20 mouse cellular contexts compared by ENCODE assay signal in the genomic region with DNA sequence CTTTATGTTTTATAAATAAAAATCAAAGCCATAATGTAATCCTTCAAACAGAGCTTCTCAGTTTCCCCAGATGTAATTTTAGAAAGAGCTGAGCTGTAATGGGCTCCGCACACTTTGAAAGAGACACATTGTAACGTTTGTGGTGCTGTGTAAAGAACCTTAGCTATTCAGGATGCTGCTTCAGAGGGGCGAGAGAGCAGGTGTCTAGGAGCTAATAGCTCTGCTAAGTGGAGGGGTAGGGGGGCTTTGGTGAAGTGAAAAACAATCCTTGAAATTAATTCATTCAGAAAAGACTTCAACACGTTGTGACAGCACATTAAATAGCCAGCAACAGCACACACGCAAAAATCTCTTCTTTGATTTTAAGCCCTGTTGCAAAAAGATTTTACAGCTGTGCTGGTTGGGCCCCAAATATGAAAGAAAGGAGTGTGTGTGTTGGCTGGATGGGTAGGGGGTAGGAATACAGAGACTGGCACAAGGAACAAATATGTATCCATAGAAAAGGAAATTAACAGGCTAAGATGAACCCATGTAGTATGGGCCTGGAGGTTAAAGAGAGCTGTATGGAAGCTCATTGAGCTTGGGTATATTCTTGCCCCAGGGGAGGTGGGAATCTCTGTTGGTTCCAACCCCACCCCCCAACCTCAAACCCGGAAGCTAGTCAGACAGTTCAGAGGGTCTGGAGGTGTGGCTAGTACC.
A peak's percentile ranks its signal among the peaks of the same experiment; 100 is the strongest.
DNase-seq lines count a peak whose midpoint lies in the region; ATAC-seq lines count a peak whose summit lies in the region.
"Had no signal": no experiment of that assay in that cellular context is flagged by ENCODE, and none has a peak within 500 bp of the region (broad histone marks: within the 10 kb centered on the region; RNA-seq: fewer than 3 reads in every experiment).

No protein-coding gene starts in this region.

- WGBS in forebrain, embryonic 11.5 days = 37% methylated on average over 6 of the region's 6 CpGs
- 66% methylated on average over 6 of the region's 6 CpGs for WGBS in forebrain, embryonic 10.5 days
- 21% methylated on average over 6 of the region's 6 CpGs for WGBS in forebrain, embryonic 12.5 days
- 50% methylated on average over 6 of the region's 6 CpGs for WGBS in hindbrain, embryonic 13.5 days
- 26% methylated on average over 6 of the region's 6 CpGs for WGBS in midbrain, embryonic 14.5 days

- ATAC-seq in forebrain, embryonic 11.5 days (replicated peaks; ENCODE audit: low FRiP score) = peak; percentile 53; the same call in 1 of the 2 replicates
- peak; percentile 78 for ATAC-seq in forebrain, embryonic 12.5 days (ENCODE audit: low FRiP score)
- peak; percentile 74 for ATAC-seq in hindbrain, embryonic 13.5 days (ENCODE audit: low FRiP score)
- ATAC-seq in midbrain, embryonic 14.5 days (ENCODE audit: low FRiP score, low TSS enrichment) = peak; percentile 44; the same call in 1 of the 2 replicates
- ATAC-seq: CD4-positive, CD25-positive, alpha-beta regulatory T cell, adult 4 months; Patski had no signal

- no peaks in the 10 kb centered on the region for H3K36me3 ChIP-seq in forebrain, embryonic 11.5 days (ENCODE audit: control insufficient read depth, insufficient read depth, low read length)
- H3K36me3 ChIP-seq in forebrain, embryonic 10.5 days (replicated peaks) = no peaks in the 10 kb centered on the region
- H3K36me3 ChIP-seq in forebrain, embryonic 12.5 days (replicated peaks) = no peaks in the 10 kb centered on the region
- no peaks in the 10 kb centered on the region for H3K36me3 ChIP-seq in hindbrain, embryonic 13.5 days
- H3K36me3 ChIP-seq in midbrain, embryonic 14.5 days (ENCODE audit: control insufficient read depth, insufficient read depth, low read length) = no peaks in the 10 kb centered on the region
- H3K36me3 ChIP-seq: embryonic facial prominence, embryonic 13.5 days; heart, embryonic 12.5 days; limb, embryonic 13.5 days; liver, embryonic 13.5 days; lung, embryonic 15.5 days had no signal

- no peak overlapping the region for H3K4me3 ChIP-seq in forebrain, embryonic 11.5 days (ENCODE audit: low read depth, low read length)
- no peak overlapping the region for H3K4me3 ChIP-seq in forebrain, embryonic 10.5 days
- no peak overlapping the region for H3K4me3 ChIP-seq in forebrain, embryonic 12.5 days (replicated peaks)
- H3K4me3 ChIP-seq in hindbrain, embryonic 13.5 days = no peak overlapping the region
- no peak overlapping the region for H3K4me3 ChIP-seq in midbrain, embryonic 14.5 days (replicated peaks; ENCODE audit: low read depth, low read length)
- H3K4me3 ChIP-seq: embryonic facial prominence, embryonic 13.5 days; heart, embryonic 12.5 days; limb, embryonic 13.5 days; liver, embryonic 13.5 days; lung, embryonic 15.5 days had no signal

- no peaks in the 10 kb centered on the region for H3K27me3 ChIP-seq in forebrain, embryonic 11.5 days (ENCODE audit: control insufficient read depth, insufficient read depth, low read length)
- no peaks in the 10 kb centered on the region for H3K27me3 ChIP-seq in forebrain, embryonic 10.5 days (ENCODE audit: poor library complexity, severe bottlenecking)
- H3K27me3 ChIP-seq in forebrain, embryonic 12.5 days = no peaks in the 10 kb centered on the region
- H3K27me3 ChIP-seq in hindbrain, embryonic 13.5 days = no peaks in the 10 kb centered on the region
- H3K27me3 ChIP-seq in midbrain, embryonic 14.5 days (ENCODE audit: control insufficient read depth, insufficient read depth, low read length) = no peaks in the 10 kb centered on the region
- H3K27me3 ChIP-seq: embryonic facial prominence, embryonic 13.5 days; heart, embryonic 12.5 days; limb, embryonic 13.5 days; liver, embryonic 13.5 days; lung, embryonic 15.5 days; Patski had no signal

- no peak overlapping the region for H3K4me2 ChIP-seq in forebrain, embryonic 11.5 days (ENCODE audit: low read depth, low read length, severe bottlenecking)
- no peak overlapping the region for H3K4me2 ChIP-seq in forebrain, embryonic 12.5 days
- H3K4me2 ChIP-seq in hindbrain, embryonic 13.5 days = no peak overlapping the region
- peak overlapping the region; percentile 0; the same call in 1 of the 2 replicates for H3K4me2 ChIP-seq in midbrain, embryonic 14.5 days (ENCODE audit: low read length)
- H3K4me2 ChIP-seq: embryonic facial prominence, embryonic 13.5 days; heart, embryonic 12.5 days; limb, embryonic 13.5 days; liver, embryonic 13.5 days; lung, embryonic 15.5 days had no signal

- H3K9me3 ChIP-seq in forebrain, embryonic 11.5 days (ENCODE audit: control insufficient read depth, low read length) = no peaks in the 10 kb centered on the region
- H3K9me3 ChIP-seq in forebrain, embryonic 10.5 days = no peaks in the 10 kb centered on the region
- H3K9me3 ChIP-seq in forebrain, embryonic 12.5 days = no peaks in the 10 kb centered on the region
- H3K9me3 ChIP-seq in hindbrain, embryonic 13.5 days = no peaks in the 10 kb centered on the region
- no peaks in the 10 kb centered on the region for H3K9me3 ChIP-seq in midbrain, embryonic 14.5 days (ENCODE audit: control insufficient read depth, low read length)
- H3K9me3 ChIP-seq: embryonic facial prominence, embryonic 13.5 days; heart, embryonic 12.5 days; limb, embryonic 13.5 days; liver, embryonic 13.5 days; lung, embryonic 15.5 days had no signal

- no peak for DNase-seq in forebrain, embryonic 11.5 days (ENCODE audit: low spot score)
- no peak for DNase-seq in forebrain, embryonic 10.5 days (ENCODE audit: extremely low spot score, low spot score)
- DNase-seq in midbrain, embryonic 14.5 days = peak; percentile 39
- no peak for DNase-seq in frontal cortex, postnatal 25 days (ENCODE audit: low spot score in 2 of 2)
- DNase-seq in layer of hippocampus, adult 9-11 months = no peak
- no peak for DNase-seq in spleen, adult 18-20 months
- DNase-seq: adrenal gland, adult 8-10 months; cerebellum, adult 9-11 months; heart, postnatal 14 days; liver, embryonic 13.5 days had no signal

- H3K27ac ChIP-seq in forebrain, embryonic 11.5 days (ENCODE audit: low read depth, low read length) = peak overlapping the region; percentile 34; the same call in 1 of the 2 replicates
- no peak overlapping the region; the same call in 1 of the 2 replicates for H3K27ac ChIP-seq in forebrain, embryonic 10.5 days
- peak overlapping the region; percentile 65 for H3K27ac ChIP-seq in forebrain, embryonic 12.5 days
- peak overlapping the region; percentile 55 for H3K27ac ChIP-seq in hindbrain, embryonic 13.5 days
- H3K27ac ChIP-seq in midbrain, embryonic 14.5 days (replicated peaks; ENCODE audit: low read depth, low read length) = peak overlapping the region; percentile 63; the same call in 1 of the 2 replicates
- H3K27ac ChIP-seq: embryonic facial prominence, embryonic 13.5 days; limb, embryonic 13.5 days; liver, embryonic 13.5 days; lung, embryonic 15.5 days; macrophage; stomach, postnatal 0 days had no signal

- no peaks in the 10 kb centered on the region; the same call in 1 of the 2 replicates for H3K4me1 ChIP-seq in forebrain, embryonic 11.5 days (replicated peaks; ENCODE audit: control insufficient read depth, insufficient read depth, low read length)
- peaks cover 17% of the 10 kb centered on the region for H3K4me1 ChIP-seq in forebrain, embryonic 10.5 days
- H3K4me1 ChIP-seq in forebrain, embryonic 12.5 days = peaks cover 15% of the 10 kb centered on the region
- peaks cover 18% of the 10 kb centered on the region for H3K4me1 ChIP-seq in hindbrain, embryonic 13.5 days (replicated peaks)
- peaks cover 19% of the 10 kb centered on the region for H3K4me1 ChIP-seq in midbrain, embryonic 14.5 days (ENCODE audit: control insufficient read depth, insufficient read depth, low read length)
- H3K4me1 ChIP-seq: embryonic facial prominence, embryonic 13.5 days; heart, embryonic 12.5 days; limb, embryonic 13.5 days; liver, embryonic 13.5 days; lung, embryonic 15.5 days had no signal

- no peak overlapping the region for H3K9ac ChIP-seq in forebrain, embryonic 11.5 days (ENCODE audit: low read length)
- no peak overlapping the region for H3K9ac ChIP-seq in forebrain, embryonic 12.5 days
- H3K9ac ChIP-seq in hindbrain, embryonic 13.5 days = no peak overlapping the region
- no peak overlapping the region for H3K9ac ChIP-seq in midbrain, embryonic 14.5 days (replicated peaks; ENCODE audit: low read length)
- H3K9ac ChIP-seq: embryonic facial prominence, embryonic 13.5 days; heart, embryonic 12.5 days; limb, embryonic 13.5 days; liver, embryonic 13.5 days; lung, embryonic 15.5 days had no signal
